Mouse (Mus musculus) ZHBTc4 (cell line): ENCODE measurements around the gene Frmpd1.

Experiments used
- DNase-seq: peaks from one replicate; pipeline ENCODE4 v3.0.0-alpha.2; 2011; ENCODE audit warnings: low read depth, low spot score

Frmpd1 gene

GRCm38 (mm10) chr4:45241330-45241729, 56.7 kb downstream of the Frmpd1 start:
- DNase-seq: no peak

DNA sequence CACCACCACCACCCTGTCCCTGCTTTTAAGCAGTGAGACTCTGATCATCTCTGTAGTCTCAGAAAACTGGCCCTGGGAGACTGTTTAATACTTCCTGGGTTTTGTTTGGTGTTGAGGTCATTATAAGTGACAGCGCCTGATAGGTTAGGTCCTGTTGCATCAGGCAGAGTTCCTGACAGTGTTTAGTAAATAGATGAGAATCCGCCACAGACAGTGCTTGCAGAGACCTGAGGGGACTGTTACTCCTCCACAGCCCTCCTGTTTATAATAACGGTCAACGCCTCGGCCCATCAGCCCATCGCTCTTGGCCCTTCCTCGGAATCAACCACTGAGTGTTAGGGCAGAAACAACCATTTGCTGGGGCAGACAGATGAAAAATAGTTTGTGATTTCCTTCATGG, 57.5 kb downstream of the Frmpd1 start:
- DNase-seq: no peak

DNA sequence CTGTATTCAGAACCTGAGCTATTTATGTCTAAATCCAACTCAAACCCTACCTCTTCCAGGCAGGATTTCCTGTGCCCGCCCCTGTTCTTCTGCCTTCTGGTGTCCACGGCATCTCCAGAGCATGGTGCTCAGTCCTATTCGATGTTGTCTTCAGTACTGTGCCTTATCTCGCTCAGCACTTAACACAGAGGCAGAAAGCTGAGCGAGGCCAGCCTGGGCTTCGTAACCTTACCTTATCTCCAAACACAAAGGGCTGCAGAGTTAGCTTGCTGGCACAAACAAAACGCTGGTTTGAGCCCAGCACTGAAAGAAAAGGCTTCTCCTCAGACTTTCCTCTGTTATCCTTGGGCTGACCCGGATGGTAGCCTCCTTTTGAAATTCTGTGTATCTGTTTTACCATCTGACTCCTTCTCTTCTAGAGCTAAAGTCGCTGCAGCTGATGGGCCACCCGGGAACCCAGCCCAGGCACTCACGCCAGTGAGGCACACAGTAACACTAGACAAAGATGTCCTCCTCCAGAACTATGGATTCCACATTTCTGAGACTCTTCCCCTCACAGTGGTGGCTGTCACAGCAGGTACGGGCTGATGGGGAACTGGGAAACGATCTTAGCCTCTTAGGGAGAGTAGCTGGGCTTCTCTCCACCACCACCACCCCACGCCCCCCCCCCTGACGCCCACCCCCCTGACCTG, 58.7 kb downstream of the Frmpd1 start:
- DNase-seq: no peak

- no peak for DNase-seq
Observed at GRCm38 (mm10) chr4:45251265-45251664, 66.6 kb downstream of the Frmpd1 start.

GRCm38 (mm10) chr4:45252861-45253262, 68.2 kb downstream of the Frmpd1 start:
- DNase-seq: peak; percentile 12

DNA sequence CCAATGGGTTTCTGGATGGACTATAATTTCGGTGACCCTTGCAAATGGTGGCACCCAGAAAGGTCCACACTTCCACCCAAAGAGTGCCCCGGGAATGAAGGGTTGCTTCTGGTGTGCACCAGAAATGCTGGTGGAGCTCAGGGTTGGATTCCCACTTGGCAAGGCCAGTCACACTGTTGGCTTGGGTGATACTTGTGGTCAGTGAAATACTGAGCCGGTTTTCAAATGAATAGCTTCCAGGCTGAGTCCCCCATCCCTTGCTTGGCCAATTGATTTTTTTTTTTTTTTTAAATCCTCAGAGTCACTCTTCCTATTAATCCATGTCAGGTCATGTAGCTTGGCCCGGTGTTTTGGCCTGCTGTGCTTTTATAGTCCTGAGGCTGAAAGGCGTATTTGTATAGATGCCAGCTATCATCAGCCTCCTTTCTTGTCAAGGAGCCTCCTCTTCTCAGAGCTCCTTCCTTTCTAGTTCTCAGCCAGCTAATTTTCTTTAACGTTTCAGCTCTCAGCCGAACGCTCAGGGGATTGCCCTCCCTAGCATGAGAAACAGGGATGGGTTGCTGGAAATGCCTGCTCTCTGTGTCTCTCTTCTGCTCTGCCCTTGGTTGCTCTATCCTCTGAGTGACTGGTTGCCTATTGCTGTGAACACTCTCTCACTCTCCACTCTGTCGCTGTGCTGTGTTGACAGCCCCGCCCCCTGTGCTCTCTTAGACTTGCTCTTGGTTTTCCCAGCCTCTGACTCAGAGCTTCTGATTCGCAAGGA, 69.3 kb downstream of the Frmpd1 start:
- no peak for DNase-seq

DNA sequence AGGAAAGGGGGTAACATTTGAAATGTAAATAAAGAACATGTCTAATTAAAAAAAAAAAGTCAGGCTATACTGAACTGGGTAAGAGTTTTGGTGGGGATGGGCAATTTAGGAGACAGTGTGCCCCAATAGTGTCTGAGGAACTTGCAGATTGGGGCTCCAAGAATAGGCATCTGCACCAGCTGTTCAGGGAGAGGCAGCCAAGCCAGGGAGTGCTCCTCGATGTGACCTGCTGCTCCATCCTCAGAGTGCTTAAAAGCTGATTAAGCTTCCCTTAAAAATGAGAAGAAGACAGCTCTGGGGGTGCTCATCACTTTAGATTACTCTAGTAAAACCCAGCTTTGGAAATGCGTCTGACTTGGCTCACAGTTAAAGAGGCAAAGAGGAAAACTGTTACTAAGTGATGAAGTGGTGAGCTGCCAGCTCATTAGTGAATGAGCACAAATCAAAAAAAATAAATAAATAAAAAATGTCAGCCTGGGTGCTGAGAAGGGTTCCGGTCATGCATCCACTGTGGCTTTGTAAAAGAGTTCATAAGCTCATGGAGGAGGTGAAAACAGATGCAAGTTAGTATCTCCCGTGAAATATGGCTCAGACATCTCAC, 74.7 kb downstream of the Frmpd1 start:
- no peak for DNase-seq

DNA sequence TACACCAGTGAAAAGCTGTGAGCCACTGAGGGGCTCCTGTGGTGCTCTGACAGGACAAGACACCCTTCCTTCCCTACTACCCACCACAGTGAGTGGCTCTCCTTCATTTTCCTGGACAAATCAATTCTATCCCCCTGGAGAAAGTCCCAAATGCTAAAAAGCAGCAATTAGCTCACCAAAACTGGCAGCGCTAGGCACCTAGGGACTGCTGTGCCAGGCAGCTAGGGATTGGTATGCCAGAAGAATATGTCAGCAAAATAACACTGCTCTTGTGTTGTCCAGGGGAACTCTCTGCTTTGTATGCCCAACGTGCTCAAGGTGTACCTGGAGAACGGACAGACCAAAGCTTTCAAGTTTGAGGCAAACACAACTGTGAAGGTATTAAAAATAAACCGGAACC, 76.9 kb downstream of the Frmpd1 start:
- DNase-seq: no peak

- no peak for DNase-seq
Observed at GRCm38 (mm10) chr4:45267883-45268282, 83.2 kb downstream of the Frmpd1 start.

DNA sequence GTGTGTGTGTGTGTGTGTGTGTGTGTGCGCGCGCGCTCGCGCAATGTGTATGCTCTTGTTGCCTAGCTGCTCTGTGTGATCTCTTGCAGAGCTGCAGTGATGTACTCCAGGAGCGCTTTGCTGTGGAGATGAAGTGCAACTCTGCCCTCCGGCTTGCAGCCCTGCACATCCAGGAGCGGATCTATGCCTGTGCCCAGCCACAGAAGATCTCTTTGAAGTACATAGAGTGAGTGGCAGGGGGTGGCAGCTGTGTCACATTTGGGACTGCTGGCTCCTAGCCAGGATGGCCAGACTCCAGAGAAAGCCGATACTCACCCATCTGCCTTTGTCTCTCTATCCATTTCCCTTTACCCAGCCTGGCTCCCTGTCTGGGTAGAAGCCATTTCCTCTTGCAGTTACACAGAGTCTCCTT, 86.4 kb downstream of the Frmpd1 start:
- no peak for DNase-seq

GRCm38 (mm10) chr4:45275770-45276169, 91.1 kb downstream of the Frmpd1 start:
- no peak for DNase-seq

DNA sequence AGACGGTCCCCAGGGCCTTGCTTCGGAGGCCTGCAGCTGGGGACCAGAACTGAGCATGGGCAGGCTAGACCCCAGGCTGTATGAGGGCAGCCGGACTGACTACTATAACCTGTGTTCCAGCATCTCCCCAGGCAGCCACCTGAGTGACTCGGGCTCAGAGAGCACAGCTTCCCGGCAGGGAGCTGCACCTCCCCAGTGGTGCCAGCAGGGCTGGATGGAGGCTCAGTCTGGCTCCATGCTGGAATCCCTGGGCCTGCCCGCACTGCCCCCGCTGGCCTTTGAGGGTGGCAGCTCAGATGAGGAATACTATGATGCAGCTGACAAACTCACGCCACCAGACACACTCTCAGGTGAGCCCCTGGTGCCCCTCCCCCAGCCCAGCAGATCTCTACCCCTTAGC, 94.6 kb downstream of the Frmpd1 start:
- DNase-seq: peak; percentile 56

DNA sequence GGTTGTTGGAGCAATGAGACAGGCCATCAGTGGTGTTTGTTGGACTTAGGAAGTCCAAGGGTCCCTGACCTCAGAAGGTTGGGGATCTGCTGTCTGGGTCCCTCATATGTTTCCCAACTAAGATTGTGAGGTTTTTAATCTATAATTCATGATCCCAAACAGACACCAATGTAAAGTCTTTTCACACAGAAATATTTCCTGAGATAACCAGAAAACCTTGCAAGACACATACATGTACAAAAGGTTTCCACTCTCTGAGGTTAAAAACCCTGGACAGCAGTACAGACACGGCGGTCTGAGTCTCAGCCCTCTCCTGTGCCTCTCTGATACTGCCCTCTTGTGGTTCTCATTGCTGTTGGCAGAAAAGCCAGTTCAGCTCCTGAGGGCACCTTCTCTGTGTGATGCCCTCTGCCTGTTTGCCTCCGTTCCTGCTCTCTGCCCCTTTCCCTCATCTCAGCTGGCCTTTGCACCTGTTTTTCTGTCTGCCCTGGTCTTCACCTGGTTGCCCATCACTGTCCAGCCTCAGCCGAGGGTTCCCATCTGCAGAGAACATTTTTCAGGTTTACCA, 95.4 kb downstream of the Frmpd1 start:
- DNase-seq: peak; percentile 71

- DNase-seq: peak; percentile 27
Observed at GRCm38 (mm10) chr4:45286318-45286717, 101.6 kb downstream of the Frmpd1 start.

DNA sequence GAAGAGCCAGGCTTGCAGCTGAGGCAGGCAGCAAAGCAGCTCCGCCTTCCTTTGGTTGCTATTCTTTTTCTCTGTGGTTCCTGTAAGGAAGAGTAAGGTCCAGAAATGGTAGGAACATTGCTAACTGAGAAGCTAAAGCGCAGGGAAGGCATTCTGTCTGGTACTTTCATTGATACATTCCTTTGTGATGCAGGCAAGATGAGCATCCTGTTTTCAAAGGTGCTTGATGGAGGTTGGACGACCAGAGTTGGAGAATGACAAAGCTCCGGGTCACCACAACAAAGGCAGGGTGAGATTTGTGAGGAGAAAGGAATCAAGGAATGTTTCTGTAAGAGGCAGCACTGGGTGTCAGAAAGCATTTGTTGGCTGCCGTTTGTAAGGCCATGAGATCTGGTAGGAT, 103.2 kb downstream of the Frmpd1 start:
- DNase-seq: peak; percentile 92

DNA sequence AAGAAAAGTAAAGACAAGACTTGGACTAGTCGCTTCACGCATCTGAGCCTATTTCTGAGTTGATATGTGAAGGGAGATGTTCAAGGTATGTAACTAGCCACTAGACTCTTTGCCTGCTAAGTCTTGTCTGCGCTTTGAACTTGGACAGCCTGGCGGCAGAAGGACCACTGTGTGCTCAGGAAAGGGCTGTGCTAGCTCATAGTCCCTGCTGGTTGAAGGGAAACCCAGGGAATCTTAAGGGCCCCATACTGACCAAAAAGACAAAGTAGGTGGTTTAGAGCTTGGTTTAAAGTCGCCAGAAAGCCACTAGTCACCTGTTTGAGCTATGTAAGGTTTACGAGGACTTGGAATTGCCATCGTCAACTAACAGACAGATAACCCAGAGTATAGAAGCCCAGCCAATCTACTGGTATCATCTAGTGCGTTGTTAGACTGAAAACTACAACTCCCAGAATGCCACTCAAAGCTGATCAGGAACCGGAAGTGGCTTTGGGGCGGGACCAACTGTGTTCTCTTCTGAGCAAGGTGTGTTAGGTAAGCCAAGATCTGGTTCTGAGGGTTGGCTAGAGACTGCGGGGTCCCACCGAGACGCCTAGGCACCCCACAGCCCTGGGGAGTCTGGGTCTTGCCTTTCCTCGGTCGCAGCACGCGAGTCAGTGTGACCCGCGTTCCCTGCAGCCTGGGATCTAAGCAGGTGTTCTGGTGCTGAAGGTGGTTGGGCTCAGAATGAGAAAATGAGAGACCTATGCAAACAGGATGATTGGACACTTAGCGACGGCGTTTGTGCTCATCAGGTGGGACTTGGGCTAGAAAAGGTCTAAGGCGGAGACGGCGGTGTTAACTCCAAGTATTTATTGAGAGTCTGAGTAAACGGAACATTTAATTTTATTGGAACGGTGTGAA, 112.2 kb downstream of the Frmpd1 start, which contains the start of gene Trmt10b:
Trmt10b (plus strand) TSS at position 466 of the 903 bp plus-strand sequence.
- DNase-seq: peak; percentile 89

- DNase-seq: no peak
Observed at GRCm38 (mm10) chr4:45305536-45305935, 120.9 kb downstream of the Frmpd1 start.

DNA sequence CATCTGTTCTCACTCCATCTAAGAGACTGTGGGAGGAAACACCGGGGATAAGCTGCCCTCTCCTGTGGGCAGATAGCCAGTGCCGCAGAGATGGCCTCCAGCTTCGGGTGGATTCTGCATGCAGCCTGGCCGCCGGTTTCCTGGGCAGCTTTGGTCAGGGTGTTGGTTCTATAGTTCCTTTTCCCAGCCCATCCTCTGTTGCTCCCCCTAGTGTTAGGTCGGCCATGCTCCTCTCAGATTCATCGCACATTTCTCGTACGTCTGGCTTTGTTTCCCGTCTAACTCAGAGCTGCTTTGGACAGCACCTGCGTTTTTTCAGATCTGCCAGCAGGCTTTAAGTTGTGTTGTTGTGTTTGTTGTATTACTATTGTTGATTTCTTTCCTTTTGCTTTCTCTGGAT, 123.4 kb downstream of the Frmpd1 start:
- peak; percentile 71 for DNase-seq

DNA sequence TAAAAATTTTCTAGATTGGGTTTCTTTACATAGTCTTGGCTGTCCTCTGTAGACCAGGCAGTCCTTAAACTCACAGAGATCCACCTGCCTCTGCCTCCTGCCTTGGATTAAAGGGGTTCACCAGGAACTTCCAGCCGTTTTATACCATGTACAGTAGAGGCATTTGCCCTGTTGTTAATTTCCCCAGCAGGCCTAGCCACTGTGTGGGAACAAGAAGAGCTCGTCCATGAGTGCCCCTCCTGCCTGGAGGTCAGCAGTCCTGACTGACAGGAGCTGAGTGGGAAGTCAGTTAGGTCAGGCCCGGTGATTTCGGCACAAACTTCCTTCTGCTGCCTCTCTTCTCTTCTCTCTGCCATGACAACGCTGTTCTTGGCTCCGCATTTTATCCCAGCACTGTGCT, 123.9 kb downstream of the Frmpd1 start:
- DNase-seq: no peak

DNA sequence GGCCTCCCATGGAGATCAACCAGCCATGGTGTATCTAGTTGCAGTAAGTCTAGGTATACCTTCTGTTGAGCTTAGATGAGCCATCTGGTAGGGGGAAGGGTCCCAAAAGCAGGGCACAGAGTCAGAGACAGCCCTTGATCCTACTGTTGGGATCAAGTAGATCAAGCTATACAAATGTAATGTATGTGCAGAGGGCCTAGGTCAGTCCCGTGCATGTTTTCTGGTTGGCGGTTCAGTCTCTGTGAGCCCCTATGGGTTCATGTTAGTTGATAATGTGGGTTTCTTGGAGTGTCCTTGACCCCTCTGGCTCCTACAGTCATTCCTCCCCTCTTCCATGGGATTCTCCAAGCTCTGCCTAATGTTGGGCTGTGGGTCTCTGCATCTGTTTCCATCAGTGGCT, 126.4 kb downstream of the Frmpd1 start:
- no peak for DNase-seq

GRCm38 (mm10) chr4:45320159-45320816, 135.6 kb downstream of the Frmpd1 start:
- DNase-seq: peak; percentile 76
